Mouse (Mus musculus): ENCODE data around the gene Fam170b. TPM values are rescaled to one million over a fixed set of nuclear protein-coding genes. Genes with fewer than 3 reads are reported as not detected.

The Fam170b gene
- total RNA-seq, 2 experiments from 2014 or later = not detected

Other genes with a start within 250 kb of the Fam170b start
- gene Prrxl1, start 234.6 kb upstream of the Fam170b start, total RNA-seq (2021) = not detected
- gene 3425401B19Rik, start 148.7 kb upstream of the Fam170b start, total RNA-seq (2021) = 10 to 100 TPM; 59.4 to 74.8 TPM
- gene Tmem273, start 48.0 kb upstream of the Fam170b start, total RNA-seq (2021) = under 1 TPM; 0.50 to 0.99 TPM
- 10 to 100 TPM; 19.5 to 24.2 TPM for gene Vstm4, start 22.8 kb downstream of the Fam170b start, total RNA-seq (2021)
- gene Lrrc18, start 157.4 kb downstream of the Fam170b start, total RNA-seq (2021) = under 1 TPM; 0.35 to 0.45 TPM

All from heart, postnatal 10 days (tissue).